Mouse (Mus musculus) right cerebral cortex, adult 18-20 months (tissue): ENCODE measurements around the gene 1700001P01Rik.
"Not testable (repeated sequence)": the region's sequence is repeated elsewhere in the genome, so short reads cannot be mapped to it uniquely, and the experiment has no call there.

Experiments
- DNase-seq: peaks from one replicate; pipeline ENCODE4 v3.0.0; 2022; ENCODE audit warnings: mixed read lengths

Gene 1700001P01Rik

DNA sequence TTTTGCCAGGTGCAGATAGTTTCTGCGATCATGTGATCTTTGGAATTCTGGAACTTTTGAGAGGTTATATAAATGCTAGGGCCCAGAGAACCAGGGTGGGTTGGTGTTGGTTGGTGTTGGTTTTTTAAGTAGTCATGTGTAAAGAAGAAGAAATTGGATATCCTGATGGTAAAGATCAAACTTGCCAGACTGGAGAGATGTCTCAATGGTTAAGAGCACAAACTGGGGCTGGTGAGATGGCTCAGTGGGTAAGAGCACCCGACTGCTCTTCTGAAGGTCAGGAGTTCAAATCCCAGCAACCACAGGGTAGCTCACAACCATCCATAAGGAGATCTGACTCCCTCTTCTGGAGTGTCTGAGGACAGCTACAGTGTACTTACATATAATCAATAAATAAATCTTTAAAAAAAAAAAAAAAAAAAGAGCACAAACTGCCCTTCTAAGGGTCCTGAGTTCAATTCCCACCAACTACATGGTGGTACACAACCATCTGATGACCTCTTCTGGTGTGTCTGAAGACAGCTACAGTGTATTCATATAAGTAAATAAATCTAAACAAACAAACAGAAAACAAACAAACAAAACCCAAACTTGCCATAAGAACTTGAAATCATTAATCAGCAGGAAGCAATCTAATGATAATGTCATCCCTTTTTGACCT is 15.2 kb upstream of the 1700001P01Rik start:
- DNase-seq = not testable (repeated sequence)

DNA sequence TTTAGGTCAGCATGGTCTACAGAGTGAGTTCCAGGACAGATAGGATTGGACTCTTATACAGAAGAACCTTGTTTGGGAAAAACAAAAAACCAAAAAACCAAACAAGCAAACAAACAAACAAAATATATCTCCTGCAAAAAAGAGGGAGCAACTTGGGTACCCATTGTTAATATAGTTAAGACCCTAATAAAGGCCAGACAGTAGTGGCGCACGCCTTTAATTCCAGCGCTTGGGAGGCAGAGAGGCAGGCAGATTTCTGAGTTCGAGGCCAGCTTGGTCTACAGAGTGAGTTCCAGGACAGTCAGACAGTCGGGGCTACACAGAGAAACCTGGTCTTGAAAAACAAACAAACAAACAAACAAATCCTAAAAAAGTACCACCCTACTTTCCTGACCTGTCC is 14.0 kb upstream of the 1700001P01Rik start:
- DNase-seq = no peak

DNA sequence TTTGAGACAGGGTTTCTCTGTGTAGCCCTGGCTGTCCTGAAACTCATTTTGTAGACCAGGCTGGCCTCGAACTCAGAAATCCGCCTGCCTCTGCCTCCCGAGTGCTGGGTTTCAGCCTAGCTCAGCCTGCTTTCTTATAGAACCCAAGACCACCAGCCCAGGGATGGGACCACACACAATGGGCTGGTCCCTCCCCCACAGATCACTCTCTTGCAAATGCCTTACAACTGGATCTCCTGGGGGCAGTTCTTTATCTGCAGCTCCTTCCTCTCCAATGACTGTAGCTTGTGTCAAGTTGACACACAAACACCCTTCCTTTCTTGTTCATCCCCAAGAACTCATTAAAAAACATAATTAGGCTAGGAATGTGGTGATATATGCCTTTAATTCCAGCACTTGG is 12.2 kb upstream of the 1700001P01Rik start:
- DNase-seq = no peak

DNA sequence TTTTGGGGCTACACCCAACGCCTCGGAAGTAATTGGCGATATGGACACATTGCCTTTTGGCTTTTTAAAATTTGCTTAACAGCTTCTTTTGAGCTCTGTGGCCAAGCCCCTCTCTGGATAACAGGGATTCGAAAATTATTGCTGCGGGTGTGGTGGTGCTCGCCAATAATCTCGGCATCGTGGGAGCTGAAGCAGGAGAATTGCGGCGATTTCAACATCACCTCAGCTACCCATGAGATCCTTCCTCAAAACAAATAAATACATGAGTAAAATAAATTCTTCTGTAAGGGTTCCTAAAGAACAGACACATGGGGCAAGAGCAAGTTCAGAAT is 6.8 kb upstream of the 1700001P01Rik start:
- DNase-seq = no peak

DNA sequence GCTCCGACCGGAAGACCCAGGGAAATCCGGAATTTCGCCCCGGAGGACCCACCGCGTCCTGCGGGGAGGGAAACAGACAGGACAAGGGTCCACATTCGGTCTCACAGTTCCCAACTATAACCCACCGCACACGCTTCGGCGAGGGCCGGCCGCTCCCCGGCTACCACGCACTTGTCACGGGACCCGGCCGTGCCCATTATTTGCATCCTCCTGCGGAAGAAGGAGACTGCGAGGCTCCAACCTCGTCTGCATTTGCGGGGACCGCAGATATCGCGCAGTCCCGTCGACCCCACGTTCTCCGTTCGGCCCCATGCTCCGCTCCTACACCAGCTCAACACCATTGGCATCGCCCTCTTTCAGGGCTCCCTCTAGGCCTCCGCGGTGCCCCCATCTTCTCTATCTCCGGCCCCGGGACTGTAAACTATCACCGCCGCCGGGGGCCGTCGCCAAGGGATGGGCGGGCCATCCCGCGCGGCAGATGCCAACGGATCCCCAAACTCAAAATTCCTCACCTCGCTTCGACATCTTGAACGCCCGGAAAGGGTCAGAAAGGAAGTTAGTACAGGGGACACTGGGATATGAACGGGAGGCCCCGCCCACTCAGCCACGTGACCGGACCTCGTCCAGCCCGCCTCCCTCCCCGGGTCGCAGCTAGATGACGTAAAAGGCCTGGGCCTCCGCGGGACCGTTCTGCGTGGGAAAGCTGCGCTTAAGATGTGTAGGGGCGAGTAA is 6.3 kb upstream of the 1700001P01Rik start, which contains the start of gene Rpl23:
Rpl23 (minus strand) TSS at position 606 of the 732 bp plus-strand sequence.
- DNase-seq = peak; percentile 99

DNA sequence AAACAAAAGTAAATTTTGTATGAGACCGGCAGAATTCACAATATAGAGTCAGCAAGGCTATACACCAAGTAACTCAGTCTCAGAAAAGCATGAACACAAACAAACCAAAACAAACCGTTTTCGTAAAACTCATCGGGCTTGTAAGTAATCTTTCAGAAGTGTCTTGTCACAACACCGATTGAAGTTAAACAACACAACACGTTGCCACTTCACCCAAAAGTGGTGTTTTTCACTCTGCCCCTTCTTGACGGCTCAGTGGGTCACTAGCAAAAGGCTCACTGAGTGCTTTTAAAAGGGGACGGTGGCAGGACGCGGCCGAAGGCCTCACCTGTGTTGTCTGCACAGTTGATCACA is 5.7 kb upstream of the 1700001P01Rik start:
- no peak for DNase-seq

DNA sequence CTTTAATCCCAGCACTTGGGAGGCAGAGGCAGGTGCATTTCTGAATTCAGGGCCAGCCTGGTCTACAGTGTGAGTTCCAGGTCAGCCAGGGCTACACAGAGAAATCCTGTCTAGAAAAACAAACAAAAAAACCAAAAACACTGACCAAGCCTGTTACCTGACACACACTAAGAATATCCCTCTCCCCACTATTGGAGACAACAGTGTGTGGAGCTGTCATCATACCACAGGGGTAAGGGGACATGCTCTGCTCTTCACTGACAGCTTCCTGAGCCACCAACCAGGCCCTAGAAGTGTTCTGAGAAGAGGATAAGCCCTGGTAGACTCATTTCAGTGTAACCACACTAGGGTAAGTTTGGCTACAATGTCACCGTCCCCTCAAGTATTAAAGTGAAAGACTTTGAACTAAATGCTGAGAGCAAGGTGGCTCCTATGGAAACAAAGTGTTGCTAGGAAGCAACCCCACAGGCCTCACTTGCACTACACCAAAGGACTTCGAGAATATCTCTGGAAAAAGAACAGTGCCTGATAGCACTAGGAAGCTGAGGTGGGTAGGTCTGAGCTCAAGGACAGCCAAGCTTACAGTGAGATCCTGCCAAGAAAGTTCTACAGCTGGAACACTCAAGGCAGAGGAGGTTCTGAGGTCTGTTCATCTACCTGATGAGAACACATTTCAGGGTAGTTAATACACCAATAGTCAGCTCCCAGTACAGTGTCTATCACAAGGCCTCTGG is 4.4 kb upstream of the 1700001P01Rik start:
- no peak for DNase-seq

DNA sequence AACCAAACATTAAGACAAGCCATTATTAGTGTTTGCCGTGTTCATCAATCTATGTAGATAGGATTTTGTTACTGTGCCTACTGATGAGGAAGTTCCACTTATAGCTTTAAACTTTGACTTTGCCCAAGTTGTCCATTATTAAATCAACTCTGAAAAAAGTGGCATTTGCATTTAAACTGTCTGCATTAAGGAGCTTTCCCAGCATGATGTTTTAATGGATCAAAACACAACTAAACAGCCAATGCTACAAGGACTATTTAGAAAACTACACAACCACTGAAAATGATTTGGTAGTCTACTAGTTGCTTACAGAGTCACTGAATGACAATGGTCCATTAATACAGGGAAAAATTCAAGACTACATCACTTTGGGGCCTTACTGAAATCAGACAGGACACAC is 3.2 kb upstream of the 1700001P01Rik start:
- DNase-seq = no peak

DNA sequence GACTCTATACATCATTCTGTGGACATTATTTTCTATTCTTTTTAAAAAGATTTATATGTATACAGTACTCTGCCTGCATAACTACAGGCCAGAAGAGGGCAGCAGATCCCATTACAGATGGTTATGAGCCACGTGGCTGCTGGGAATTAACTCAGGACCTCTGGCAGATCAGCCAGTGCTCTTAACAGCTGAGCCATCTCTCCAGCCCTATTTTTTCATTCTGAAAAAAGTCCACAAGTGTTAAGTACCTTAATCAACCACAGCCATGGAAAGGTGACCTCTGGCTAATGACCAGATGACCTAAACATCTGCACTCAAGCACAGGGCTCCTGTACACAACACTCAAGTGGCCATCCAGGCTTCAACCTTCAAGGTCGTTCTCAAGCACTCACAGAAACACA is 1.4 kb upstream of the 1700001P01Rik start:
- no peak for DNase-seq

DNA sequence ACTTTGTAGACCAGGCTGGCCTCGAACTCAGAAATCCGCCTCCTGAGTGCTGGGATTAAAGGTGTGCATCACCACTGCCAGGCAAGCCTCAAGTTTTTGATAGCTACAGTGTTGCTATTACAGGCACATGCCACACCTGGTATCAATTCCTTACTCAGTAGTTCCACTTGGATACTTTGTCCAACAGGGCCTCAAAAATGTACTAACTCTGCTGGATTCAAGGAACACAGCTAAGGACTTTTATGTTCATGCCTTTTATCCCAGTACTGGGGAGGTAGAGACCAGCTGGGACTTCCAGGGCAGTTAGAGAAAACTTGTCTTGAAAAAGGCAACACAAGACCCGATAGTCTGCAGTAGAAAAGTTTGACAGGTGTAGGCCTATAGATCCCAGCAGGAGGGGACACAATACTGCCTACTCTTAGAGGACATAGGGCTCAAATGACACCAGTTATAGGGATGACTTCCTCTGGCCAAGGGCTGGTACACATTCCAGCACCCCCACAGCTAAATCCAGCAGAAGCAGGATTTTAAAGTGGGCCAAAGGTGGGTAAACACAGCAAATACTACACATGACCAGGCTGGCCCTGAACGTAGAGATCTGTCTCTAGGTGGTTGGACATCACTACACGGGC is 895 bp upstream of the 1700001P01Rik start:
- DNase-seq = no peak

DNA sequence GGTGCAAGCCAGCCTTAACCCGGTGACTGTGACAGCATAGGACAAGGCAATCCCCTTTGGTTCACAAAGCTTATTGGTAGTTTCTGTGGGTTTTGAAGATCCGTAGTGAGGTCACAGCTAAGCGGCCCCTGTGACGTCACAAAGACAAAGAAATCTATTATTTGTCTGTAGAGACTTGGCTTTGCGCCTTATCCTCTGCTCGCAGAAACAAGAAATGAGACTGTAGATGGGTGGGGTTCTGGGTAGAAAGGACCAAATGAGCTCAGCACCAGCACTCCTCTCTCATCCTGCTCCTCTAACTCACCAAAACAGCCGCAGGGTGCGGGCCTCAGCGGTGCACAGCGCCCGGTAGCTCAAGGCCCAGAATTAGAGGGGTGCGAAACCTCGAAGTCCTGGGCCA is 532 bp downstream of the 1700001P01Rik start:
- no peak for DNase-seq

DNA sequence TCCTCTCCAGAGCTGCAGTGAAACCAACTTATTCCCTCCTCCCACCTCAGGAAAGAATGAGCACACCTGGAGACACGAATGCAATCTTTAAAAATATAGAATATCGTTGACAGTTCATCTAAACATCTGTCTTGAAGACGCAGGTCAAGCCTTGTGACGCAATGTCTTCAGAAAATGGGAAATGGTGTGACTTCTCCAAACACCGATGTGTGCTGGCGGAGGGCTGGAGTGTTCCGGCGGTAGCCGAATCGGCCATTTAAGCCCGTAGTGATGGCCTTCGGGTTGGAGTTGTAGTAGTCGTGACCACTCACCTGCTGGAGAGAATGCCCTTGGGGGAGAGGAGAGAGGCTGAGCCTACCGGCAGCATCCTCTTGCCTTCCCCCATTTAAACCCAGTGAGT is 4.3 kb downstream of the 1700001P01Rik start:
- no peak for DNase-seq

DNA sequence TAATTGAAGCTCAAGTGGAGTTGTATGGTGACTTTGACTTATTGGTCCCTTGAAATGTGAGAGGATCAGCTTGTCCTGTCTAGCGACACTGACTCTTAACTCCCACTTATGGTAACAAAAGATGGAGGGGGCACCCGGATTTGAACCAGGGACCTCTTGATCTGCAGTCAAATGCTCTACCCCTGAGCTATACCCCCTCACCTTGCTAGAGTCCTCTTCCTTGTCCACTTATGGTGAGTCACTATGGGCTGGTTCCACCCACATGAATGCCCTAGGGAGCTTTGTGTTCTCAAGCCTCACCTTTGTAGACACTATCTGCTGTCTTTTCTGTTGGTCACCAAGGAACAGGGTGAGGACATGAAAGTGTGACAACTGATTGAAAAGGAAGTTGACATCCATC is 6.0 kb downstream of the 1700001P01Rik start:
- no peak for DNase-seq

DNA sequence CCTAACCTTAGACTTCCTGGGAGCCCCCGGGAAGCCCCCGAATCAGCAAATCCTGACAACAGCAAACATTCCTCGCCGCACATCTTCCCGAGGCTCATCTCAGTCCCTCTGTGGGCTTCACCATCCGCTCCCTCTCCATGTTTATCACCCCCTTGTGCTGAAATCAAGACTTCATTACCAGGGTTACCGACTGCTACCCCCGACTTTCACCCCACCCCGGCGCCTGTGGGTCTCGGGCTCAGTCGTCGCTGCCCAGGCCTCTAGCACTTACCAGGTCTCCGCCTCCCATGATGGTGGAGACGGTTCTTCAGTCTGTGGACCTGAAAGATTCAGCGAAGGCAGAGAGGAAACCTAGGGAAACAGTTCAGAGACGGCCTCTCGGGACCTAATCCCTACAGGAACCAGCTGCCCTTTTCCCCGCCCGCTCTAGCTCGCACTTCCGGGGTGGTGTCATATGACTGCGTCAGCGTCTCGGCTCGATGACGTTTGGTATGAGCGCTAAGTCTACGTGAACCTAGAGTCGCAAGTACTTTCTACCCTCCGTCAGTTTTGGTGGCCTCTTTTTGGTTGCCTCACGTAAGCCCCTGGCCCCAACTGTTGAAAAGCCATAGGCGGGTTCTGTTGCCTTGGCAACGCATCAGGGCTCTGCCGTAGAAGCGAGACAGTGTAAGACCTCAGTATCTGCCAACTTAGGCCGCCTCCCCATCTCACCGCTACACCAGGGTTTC is 9.4 kb downstream of the 1700001P01Rik start, which contains the start of gene Cwc25:
Cwc25 (minus strand) TSS at position 403 of the 728 bp plus-strand sequence.
- peak; percentile 97 for DNase-seq

DNA sequence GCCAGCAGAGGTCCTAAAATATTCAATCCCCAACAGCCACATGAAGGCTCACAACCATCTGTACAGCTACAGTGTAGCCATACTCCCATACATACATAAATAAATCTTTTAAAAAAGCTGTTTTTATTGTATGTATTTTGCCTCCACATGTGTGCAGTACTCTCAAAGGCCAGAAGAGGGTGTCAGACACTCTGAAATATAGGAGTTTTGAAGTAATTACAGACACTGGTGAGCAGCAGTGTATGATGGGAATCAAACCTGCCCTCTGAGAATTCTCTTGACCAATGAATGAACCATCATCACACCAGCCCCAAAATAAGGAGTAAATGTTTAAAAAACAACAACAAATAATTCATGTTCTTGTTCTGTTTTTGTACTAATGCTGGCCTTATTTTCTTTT is 14.1 kb downstream of the 1700001P01Rik start:
- DNase-seq = no peak

DNA sequence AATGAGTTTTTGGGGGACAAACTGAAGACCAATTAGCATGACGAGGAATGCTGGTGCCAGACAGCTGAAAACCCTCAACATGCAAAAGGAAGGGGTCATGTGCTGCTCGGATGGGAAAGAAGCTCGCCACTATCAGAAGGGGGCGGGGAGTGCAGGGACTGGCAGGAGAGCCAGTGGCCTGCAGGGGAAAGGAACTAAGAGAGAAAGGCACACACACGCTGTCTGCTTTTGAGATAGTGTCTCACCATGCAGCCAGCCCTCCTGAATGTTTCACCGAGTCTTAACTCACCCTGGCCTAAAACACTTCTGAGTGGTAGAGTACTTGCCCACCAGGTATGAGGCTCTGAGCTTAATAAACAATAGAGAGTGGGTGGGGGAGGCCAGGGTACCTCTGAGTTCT is 16.8 kb downstream of the 1700001P01Rik start:
- no peak for DNase-seq

DNA sequence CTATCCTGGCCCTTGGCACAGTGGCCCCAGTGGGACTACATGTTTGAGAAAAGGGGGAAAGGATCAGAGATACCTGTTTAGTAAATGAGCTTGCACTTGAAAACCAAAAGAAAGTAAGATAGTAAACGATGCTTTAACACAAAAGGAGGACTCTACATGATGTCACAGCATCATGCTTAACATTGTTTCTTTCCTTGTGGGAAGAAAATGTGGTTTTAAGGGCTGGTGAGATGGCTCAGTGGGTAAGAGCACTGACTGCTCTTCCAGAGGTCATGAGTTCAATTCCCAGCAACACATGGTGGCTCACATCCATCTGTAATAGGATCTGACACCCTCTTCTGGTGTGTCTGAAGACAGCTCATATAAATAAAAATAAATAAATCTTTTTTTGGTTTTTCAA is 17.6 kb downstream of the 1700001P01Rik start:
- no peak for DNase-seq

DNA sequence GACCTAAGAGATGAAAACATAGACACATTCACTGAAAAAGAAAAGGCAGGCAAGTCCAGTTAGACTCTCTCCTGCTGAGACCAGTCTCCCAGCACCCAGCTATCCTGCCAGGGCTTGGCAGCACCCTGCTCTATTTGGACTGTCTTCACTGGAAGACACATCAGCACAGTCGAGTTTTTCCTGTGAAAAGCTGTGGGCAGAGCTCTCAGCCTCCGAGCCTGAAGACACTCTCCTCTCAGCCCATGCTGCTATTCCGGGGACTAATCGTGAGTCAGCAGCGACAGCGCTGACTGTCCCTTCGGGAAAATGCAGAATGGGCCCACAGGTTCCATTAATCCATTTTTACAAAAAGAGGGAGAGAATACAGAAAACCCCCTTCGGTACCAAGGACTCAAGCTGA is 22.4 kb downstream of the 1700001P01Rik start:
- peak; percentile 80 for DNase-seq

DNA sequence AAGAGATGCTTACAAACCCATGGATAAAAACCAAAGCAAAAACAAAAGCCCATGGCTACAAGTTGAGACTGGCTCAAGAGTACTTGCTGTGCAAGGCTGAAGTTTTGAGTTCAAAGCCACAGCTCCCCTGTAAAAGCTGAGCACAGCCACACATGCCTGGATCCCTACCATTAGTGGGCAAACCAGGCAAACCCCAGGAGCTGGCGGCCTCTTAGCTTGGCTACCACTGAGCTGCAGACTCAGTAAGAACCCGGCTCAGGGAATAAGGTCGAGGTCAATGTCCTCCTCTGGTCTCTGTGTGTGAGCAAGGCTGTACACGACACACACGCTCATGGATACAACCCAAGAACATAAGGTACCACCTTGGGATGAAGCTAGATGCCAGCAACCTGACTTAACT is 27.2 kb downstream of the 1700001P01Rik start:
- no peak for DNase-seq

DNA sequence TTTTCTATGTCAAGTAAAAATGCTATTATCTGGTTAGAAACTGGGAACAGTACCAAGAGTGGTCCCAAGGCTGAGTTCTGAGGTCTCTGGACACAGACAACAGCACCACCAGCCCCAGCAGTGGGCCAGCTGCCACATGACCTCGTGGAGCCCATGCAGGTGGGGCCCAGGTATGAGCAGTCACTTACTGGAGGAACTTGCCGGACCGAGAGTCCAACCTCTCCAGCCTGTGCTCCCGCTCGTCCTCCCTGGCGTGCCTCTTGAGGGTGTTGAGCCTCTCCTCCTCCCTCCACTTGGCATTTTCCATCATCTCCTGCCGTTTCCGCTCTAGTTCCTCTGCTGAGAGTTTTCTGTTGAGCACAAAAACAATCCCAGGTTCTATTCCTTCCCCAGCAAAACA is 27.9 kb downstream of the 1700001P01Rik start:
- no peak for DNase-seq

DNA sequence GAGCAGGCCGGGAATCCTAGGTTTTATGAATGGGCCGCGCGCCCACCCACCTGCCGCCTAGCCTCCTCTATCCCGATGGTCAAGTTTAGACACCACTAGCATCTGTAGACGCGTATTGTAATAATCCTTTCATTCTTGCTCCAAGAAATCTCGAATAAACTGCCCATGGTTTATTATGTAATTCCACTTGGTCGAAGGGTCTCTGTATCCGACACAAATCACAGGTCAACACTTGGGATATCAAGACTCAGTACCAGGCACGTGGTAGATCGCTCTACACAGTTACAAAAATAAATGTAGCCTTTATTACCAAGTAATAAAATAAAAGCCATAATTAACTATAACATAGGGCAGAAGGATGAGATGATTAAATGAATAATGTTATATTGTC is 30.4 kb downstream of the 1700001P01Rik start:
- DNase-seq = no peak

DNA sequence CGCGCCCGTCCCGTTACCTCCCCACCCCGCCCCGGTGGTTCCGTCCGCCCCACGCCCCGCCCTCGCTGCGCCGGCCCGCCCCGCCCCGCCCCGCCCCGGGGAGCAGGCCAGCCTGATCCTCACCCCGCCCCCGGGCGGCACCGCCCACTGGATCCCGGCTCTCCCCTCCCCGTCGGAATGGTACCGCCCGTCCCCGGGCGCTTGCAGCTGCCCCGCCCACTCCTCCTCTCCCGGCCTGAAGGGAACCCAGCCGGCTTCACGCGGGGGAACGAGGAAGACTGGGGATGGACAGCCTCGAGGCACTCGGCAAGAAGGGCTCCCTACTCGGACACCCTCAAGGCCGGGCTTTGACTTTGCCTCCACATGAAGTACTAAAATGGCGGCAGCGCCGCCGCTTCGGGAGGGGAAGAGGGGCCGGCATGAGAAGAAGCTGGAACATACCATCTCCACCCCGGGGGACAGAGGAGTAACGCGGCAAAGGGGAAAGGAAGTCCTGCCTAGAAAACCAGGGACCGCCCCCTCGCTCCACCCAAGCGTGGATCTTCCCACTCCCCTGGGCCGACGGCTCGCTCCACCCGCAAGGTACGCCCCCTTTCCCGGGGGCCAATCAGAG is 30.9 kb downstream of the 1700001P01Rik start:
- peak; percentile 99 for DNase-seq
